Mouse (Mus musculus): Measurements from ENCODE around the gene Hopx.
A peak's percentile ranks its signal among the peaks of the same experiment; 100 is the strongest.
"Not testable (repeated sequence)": the region's sequence is repeated elsewhere in the genome, so short reads cannot be mapped to it uniquely, and the experiment has no call there.

Gene Hopx

DNA sequence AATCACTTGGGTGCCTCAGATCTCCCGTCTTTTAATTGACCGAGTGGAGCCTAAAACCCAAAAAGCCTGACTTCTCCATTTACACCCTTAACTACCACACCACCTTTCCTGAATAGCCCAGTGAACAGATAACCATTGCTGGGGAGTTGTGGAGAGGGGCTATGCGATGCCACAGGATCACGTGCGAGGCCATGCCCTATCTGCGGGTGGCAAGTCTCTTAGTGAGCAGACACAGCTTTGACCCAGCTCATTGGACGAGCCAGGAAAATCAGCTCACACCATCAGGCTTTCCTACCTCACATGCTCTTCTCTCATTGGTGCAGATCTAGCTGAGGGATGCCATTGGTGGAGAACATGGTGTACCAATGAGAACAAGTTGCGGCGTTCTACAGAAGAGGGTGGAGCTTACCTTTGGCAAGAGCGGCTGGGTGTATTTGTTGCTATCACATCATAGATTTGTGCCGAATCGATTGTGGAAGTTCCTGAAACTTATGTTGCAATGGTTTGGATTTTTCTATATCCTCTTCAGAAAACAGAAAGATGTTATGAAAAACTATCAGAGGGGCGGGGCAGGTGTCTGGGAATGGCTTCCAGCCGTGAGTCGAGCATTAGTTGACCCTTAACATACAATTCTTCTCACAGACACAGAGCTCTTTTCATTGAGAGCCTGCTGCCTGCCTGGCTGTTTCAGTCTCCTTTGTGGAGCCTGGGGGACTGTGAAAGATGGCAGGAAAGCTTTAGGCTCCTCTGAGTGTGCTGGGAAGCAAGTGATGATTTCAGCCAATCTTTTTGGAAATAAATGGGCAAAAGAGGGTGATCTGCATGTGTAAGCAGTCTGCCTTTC is 12.2 kb downstream of the Hopx start:
- no peak for DNase-seq (ENCODE audit: extremely low read depth, insufficient read length, low spot score)

DNA sequence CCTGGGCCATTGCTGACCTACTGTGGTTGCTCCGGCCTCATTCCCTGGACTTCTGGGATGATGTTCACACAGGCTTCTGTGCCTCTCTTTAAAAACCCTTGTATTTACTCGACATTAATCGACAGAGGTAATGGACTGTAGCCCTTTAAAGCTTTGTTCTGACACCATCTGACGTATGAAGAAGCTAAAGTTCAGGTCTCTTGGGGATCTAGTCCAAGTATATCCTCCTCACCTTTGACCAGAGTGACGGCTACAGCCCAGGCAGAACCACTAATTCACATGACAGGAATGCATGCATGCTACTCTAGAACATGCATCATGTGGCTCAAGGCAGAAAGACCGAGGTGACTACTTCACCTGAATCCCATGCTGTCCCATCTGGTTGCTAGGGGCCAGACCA is 14.2 kb downstream of the Hopx start:
- no peak for DNase-seq (ENCODE audit: extremely low read depth, insufficient read length, low spot score)

DNA sequence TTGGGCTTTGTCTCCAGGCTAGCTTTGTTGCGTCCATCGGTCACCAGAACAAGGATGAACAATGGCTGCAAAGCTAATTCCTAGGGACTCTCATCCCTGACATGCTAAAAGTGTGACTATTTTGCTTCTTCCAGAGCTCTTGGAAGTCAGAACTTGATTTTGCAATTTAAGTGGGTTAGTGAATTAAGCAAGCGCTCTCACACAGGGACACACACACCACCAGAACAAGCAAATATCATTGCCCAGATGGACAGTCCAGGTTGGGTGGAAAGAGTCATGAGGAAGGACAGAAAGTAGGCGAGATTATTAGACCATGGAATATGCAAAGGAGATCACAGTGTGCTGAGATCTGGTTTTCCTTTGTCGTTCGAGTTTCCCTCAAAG is 14.9 kb downstream of the Hopx start:
- DNase-seq (ENCODE audit: extremely low read depth, insufficient read length, low spot score), result no peak

DNA sequence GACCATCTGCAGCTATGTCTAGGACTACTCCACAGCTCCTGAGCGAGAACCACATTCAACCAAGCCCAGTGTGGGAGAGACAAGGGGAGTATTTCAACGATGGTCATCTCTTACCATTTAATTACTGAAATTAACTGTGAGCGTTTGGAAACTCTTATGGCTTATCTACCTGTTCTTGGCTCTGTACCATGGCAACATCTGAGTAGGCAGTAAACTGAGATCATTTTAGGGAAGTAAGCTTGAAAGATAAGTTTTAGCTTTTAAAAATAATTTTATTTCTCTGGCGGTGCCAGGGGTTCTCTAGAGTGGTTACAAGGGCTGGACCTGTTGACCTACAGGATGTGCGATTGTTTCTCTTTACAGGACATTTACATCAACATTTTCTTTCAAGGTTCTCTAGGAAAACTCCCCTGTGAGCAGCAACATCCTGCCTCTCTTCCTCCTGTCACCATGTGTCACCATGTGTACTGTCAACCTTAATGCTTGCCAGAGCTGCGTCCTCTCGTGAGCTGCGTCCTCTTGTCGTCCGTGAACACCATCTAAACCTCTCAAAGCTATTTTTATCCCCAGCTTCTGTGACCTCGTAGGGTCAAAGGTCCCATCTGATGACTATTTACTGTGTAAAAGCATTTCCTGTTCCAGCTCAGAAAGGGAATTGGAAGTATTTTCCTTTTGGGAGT is 15.5 kb downstream of the Hopx start:
- no peak for DNase-seq (ENCODE audit: extremely low read depth, insufficient read length, low spot score)

DNA sequence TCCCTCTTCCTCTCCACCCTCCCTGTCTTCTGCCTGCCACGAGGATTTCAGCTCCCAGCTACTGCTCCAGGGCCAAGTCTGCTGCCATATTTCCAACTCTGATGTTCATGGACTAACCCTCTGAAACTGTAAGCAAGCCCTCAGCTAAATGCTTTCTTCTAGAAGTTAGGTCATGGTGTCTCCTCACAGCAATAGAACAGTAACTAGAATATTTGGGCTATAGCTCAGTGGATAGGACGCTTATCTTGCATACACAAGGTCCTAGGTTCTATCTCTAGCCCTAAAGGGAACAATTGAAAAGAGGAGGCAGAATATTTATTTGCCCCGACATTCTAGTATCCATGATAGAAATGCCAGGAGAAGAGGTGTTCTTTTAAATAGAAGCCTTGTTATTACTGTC is 16.0 kb downstream of the Hopx start:
- DNase-seq (ENCODE audit: extremely low read depth, insufficient read length, low spot score), result no peak

DNA sequence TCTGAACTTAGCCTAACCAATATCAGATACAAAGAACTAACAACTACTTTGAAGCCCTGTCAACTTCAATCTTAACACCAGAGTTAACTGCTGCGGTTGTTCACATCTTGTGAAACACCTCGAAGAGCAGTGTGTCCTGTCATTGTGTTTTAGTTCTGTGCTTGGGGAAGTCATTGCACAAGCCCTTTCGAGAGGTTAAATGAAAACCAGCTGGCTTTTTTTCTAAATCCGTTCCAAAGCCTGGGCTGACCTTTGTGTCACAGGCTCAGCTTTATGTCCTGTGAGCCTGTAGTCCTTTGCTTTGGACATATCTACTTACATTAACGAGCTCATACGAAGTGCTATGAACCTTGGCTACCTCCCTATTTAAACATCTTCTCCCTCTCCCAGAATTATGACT is 17.2 kb downstream of the Hopx start:
- no peak for DNase-seq (ENCODE audit: extremely low read depth, insufficient read length, low spot score)

DNA sequence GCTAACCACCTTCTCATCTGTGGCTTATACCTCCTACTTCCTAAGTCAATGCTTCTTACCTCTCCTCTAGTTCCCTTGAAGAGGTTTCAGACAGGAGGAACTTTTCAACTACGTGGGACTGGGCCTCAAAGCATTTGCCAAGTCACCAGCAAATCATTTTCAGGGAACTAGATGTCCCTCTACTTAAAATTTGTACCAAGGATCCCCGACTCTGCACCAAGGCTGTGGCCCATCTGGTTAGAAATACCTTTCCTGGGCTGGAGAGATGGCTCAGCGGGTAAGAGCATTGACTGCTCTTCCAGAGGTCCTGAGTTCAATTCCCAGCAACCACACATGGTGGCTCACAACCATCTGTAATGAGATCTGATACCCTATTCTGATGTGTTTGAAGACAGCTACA is 18.7 kb downstream of the Hopx start:
- DNase-seq (ENCODE audit: extremely low read depth, insufficient read length, low spot score), result not testable (repeated sequence)

DNA sequence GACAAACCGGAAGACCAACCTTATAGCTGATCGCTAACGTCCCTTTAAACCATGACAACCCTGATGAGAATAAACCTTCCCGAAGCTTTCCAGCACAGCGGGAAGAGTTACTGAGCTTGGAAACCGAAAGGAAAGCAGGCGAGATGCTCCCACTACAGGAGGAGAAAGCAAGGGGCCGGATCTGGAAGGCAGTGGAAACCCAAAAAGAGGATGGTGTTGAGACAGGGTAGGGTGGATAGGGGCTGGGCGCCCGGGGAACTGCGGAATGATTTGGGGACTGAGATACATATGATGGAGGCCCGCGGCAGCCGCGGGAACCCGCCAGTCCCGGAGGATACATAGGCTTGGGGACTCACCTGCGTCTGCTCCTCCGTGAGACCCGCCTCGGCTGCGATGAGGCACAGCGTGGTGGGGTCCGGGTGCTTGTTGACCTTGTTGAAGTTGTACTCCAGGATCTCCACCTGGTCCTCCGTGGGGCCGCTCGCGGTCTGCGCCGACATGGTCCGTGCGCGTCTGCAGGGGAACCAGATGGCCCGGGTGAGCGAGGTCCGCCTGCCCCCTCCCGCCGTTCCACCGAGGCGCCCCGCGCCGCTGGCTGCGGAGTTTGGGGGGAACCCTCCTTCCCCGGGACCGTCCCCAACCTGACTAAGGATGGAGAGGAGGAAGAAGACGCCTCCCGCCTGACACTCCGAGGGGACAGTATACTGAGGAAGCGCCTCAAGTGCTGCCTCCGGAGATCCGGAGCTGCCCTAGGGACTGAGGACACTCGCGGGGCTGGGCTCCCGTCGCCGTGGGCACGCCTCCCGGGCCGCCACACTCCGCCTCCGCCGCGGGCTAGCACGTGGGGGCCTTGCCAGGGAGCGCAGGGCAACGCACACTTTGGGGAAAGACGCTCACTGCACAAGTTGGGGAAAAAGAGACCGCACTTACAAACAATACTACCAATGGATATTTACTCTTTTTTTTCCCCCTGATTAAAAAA is 20.1 kb downstream of the Hopx start:
- peak; percentile 66 for DNase-seq (ENCODE audit: extremely low read depth, insufficient read length, low spot score)

DNA sequence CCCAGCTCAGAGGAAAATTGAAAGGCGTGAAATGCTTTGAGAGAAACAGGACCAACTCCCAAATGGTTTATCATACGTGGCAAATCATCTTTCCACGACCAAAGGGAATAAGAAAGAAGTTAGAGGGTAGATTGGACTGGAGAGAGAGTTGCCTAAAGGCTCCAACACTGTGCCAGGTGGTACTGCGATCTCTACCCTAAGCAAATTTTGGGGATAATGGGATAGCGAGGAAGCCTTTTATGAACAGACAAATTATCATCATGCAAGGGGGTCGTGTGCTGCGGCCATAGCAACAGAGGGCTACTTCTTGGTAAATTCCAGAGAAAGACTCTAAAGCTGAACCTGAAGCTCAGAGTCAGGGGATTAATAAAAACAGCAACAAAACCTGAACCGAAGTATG is 21.0 kb downstream of the Hopx start:
- DNase-seq (ENCODE audit: extremely low read depth, insufficient read length, low spot score), result no peak

DNA sequence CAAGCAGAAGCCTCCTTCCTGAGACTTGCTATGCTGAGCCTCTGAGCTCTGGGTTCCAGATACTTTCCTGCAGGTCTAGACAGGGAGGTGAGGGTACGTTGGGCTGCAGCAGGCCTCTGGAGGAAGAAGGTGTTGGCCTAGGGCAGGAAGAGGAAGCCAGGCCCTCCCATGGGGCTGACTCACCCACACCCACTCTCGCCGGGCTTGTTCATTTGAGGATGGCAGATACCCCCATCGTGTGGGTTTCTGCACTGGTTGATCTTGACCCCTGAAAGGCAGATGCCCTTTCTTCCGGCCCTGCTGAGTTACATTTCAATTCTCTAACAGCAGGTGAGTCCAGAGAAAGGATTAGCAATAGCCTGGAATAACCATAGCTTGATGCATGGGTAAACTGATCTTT is 22.4 kb downstream of the Hopx start:
- no peak for DNase-seq (ENCODE audit: extremely low read depth, insufficient read length, low spot score)

DNA sequence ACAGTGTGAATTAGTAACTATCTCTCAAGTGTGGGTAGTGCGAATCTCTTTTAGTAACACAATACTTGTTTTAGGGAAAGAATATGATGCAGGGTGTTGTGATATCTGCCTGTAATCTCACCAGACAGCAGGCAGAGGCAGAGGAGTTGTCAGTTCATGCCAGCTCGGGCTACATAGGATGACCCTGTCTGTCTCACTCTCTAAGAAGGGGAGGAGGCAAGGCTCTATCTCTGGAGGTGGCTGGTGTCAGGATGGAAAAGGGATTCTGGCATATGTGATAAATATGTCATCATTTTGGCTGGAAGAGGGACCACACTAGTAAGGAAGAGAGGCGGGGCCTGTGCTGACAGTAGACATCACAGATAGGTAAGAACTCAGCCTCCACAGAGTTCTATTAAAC is 23.0 kb downstream of the Hopx start:
- no peak for DNase-seq (ENCODE audit: extremely low read depth, insufficient read length, low spot score)

DNA sequence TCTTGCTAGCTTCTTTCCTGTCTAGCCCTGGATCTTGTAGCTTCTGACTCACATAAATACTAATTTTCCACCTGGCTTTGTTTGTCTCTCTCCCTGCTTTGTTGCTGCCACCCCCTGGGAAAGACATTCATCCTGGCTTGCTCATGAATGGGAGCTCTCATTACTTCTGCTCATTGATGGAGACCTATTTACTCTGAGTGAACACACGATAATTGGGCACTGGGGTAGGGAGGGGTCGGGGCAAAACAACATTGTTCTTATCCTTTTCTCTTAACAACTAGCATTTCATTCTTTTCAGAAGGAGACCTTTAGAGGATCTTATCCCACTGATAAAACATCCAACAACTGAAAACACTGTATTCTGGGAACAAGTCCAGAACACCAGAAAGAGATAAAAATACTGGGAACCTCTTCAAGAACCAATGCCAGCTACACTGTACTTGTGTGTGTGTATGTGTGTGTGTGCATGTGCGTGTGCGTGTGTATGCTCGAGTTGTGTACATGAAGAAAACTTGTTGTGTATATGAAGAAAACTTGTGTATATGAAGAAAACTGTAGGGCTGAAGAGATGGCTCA is 24.3 kb downstream of the Hopx start:
- no peak for DNase-seq (ENCODE audit: extremely low read depth, insufficient read length, low spot score)

DNA sequence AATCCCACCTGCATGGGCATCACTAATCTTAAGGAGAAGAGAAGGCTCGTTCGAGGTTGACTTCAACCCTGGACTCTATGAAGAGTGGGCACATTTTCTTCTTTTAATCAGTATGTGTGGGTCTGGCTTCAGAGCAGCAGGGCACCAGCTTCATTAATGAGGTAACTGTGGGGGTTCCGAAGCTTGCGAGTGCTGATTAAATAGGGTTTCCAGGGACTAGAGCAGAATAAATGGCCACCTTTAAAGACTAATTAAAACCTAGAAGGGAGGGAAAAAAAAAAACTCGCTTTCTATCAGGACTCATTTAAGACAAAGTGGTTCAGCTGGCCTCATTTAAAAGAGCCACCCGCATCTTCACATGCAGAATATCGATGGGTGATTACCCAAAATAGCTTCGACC is 25.0 kb downstream of the Hopx start:
- DNase-seq (ENCODE audit: extremely low read depth, insufficient read length, low spot score), result no peak

DNA sequence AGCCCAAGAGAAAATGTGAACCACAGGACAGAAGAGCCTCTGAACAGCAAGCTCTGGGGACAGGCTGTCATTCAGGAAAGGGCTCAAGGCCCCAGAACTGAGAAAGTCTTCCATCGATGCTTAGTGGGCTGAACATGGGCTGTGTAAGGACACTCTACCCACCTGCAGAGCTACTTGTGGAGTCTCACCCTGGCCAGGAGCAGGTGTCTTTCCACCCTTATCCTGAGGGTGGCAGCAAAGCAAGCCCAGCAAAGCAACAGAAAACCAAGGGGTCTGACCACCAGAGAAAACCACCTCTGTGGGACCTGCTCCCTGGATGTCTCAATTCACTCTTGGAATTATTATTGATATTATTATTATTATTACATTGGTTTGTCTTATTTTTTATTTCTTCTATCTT is 25.6 kb downstream of the Hopx start:
- no peak for DNase-seq (ENCODE audit: extremely low read depth, insufficient read length, low spot score)

DNA sequence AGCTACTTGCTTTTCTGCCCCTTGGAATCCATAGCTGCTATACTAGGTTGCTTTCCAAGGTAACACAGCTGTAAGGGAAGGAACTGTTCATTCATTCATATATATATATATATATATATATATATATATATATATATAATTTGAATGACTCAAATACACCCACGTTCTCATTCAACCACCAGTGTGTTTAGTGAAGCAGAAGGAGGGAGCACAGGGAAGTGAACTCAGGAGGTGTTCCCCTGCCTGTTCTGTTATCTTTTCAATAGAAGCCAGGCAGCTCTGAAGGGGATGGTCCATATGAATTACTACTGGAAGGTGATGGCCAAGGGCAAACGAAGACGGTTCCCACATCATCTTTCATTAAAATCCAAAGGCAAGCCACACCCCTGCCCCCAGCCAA is 27.8 kb downstream of the Hopx start:
- no peak for DNase-seq (ENCODE audit: extremely low read depth, insufficient read length, low spot score)

DNA sequence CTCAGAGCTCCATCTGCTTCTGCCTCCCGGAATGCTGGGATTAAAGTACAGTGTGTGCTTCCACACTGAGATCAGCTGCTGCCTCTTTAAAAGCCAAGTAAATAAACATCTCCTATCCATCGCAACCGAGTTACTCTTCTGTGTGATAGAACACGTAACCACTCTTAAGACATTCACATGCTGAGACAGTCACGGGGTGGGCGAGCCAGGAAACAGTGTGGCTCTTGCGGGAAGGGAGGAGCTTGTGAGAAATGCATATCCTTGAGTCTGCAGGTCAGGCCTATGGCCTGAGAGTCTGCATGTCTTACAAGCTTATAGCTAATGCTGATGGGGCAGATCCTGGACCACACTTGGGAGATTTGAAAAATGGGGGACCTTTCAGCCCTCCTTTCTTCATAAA is 28.4 kb downstream of the Hopx start:
- DNase-seq (ENCODE audit: extremely low read depth, insufficient read length, low spot score), result no peak

DNA sequence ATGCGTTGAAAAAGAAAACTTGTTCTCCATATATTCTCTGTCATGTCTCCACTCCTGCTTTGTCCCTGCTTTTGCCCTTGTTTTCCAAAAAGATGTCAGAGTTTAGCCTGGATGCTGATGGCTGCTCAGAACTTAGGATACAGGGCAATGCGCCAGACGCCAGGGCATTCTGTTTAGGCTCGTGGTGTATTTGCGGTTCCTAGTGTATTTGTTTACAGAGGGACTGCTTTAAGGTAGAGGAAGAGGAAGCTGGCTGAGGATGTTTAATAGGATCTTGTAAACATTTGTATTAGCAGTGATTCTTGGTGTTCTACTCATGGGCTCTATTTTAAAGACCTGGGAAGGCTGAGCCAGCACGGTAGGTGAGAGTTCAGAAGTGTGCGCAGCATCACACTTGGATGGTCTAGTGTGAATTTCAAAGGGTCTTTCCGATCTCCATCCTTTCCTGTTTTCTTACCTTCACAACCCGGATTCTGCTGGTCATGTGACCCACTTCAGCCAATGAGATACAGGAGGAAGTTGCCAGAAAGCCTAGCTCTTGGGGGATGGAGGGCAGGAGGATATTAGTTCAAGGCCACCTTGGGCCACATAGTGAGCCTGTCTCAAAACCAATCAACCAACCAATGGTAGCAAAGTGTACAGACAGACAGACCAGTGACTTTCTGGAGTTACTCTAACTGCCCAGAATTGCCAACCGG is 29.0 kb downstream of the Hopx start:
- no peak for DNase-seq (ENCODE audit: extremely low read depth, insufficient read length, low spot score)

DNA sequence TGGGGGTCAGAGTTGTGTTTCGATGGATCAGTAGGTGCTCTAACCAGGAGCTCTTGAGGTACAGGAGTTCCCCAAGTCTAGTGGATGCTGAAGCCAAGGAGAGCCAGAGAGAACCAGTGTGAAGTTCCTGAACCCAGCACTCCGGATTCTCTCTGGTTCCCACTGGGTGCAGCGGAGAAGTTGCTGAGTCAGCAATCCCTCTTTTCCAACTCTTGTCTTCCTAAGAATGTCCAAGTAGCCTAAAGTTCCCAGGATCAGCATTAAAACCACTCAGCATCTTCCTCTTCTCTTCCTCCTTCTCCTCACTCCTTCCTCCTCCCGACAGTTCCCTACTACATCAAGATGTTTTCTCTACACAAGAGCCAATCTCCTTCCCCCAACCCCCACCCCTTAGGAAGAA is 30.5 kb downstream of the Hopx start:
- DNase-seq (ENCODE audit: extremely low read depth, insufficient read length, low spot score), result no peak

DNA sequence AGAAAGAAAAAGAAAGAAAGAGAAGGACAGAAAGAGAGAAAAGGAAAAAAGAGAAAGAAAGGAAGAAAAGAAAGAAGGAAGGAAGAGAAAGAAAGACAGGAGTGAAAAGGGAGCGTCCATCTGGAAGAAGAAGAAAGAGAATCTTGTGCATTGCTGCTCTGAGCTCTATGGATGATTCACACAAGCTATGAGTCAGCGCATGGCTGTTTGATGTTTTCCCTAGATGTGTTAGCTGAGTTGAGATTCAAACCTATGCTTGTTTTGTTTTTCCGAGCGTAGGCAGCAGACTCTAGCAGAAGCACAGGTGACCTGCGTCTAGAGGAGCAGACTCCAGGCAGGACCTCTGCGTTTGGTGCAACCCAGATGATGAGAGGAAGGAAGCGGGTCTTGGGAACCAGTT is 32.2 kb downstream of the Hopx start:
- peak; percentile 47 for DNase-seq (ENCODE audit: extremely low read depth, insufficient read length, low spot score)

DNA sequence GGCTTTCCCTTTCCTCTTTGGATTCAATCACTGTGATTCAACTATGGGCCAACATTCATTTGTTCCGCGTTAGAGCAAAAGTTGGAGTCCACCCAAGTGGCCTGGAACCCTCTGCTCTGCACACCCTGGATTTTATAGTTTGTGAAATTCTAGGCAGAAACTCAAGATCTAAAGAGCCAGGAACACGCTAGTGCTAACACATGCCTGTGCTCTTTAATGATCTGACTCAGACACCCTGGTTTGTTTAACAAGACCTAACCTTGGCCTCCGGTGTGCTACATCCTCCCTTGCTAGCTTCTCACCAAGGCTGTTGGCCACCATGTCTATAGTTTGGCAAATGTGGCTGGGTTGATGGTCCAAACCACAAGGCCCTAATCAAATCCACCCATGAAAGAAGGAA is 34.2 kb downstream of the Hopx start:
- peak; percentile 69 for DNase-seq (ENCODE audit: extremely low read depth, insufficient read length, low spot score)
